Mouse (Mus musculus) thymus, adult 2 months (tissue): ENCODE data around the gene Gm45716.

Source experiments
- CTCF ChIP-seq: fragments of 200-500 bp; IDR thresholded peaks from 2 replicates; pipeline ENCODE4 v1.5.1; 2012; ENCODE audit warnings: mild to moderate bottlenecking, control low read depth, low read length, moderate library complexity, borderline replicate concordance; ENCODE audit not compliant: control insufficient read depth, poor library complexity, insufficient read depth; ENCODE audit errors: extremely low read depth
- POLR2A ChIP-seq: fragments of 200-500 bp; IDR thresholded peaks from 2 replicates; pipeline ENCODE4 v1.6.1; 2012; ENCODE audit warnings: mild to moderate bottlenecking, low read length, control low read depth, moderate library complexity; ENCODE audit not compliant: control insufficient read depth, poor library complexity, insufficient read depth; ENCODE audit errors: extremely low read depth

DNA sequence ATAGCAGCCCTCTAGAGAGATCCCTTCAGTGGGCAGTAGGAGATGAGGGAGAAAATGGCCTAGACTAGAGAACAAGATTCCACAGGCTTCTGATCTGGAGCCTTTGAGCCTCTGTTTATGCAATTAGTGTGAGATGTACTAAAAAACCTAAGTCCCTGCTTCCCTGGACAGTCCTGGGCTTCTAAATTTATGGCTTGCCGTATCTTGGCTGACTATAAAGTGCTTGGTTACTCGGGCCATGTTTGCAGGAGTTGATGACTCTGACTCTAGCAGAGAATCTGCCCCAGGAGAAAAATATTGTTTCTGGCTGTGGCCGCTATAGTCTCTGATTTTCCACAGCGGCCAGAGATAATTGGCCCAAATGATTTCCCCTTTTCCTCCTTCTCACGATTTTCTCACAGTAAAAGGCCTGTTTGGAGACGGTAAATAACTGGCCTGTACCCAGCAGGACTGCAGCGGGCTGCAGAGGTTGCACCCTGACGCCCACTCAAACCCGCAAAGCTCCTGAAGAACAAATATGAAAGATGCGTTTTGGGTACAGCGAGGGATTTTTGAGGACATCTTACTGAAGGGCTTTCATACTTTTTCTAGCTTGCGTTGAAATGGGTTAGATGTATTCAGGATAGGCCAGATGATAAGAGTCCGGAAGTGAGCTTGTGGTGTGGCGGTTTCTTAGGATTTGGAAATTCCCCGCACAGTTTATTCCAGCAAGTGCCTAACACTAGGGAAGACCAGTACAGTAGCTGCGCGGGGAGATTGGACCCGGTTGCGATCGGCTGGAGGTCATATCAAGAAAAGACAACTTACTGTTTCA is 18.1 kb upstream of the Gm45716 start:
- no peak for TF ChIP-seq POLR2A
- no peak for TF ChIP-seq CTCF
